ENCODE assay signal across 1 mouse cellular context in genomic region chr12:113041481-113042439, GRCm38 (mm10).
TF ChIP-seq lines count a peak whose summit lies in the region.

No protein-coding gene starts in this region.

TF ChIP-seq in MEL, 35 proteins besides CTCF, POLR2A, EP300 and RAD21 (continued from another document):
- TF ChIP-seq HCFC1 (IDR thresholded peaks at IDR 0.05; ENCODE audit: low read depth, low read length): no peak
